Mouse (Mus musculus): ENCODE measurements around the gene Ahnak2.

GRCm38 (mm10) chr12:112745716-112746115 is 56.7 kb downstream of the Ahnak2 start:
- TF ChIP-seq POLR2A (IDR thresholded peaks at IDR 0.05; ENCODE audit: low read depth, low read length) = no peak
- TF ChIP-seq CTCF (IDR thresholded peaks at IDR 0.05; ENCODE audit: extremely low read depth, insufficient read depth, insufficient read length, insufficient replicate concordance) = no peak

Data from spleen, adult 2 months (tissue).